Mouse (Mus musculus): ENCODE data around the gene Ak9. TPM values are rescaled to one million over a fixed set of nuclear protein-coding genes. Genes with fewer than 3 reads are reported as not detected.
"Not testable (repeated sequence)": the region's sequence is repeated elsewhere in the genome, so short reads cannot be mapped to it uniquely, and the experiment has no call there.

The Ak9 gene
- polyA plus RNA-seq, 1 experiment from 2014 or later, result 0.34 TPM

DNA sequence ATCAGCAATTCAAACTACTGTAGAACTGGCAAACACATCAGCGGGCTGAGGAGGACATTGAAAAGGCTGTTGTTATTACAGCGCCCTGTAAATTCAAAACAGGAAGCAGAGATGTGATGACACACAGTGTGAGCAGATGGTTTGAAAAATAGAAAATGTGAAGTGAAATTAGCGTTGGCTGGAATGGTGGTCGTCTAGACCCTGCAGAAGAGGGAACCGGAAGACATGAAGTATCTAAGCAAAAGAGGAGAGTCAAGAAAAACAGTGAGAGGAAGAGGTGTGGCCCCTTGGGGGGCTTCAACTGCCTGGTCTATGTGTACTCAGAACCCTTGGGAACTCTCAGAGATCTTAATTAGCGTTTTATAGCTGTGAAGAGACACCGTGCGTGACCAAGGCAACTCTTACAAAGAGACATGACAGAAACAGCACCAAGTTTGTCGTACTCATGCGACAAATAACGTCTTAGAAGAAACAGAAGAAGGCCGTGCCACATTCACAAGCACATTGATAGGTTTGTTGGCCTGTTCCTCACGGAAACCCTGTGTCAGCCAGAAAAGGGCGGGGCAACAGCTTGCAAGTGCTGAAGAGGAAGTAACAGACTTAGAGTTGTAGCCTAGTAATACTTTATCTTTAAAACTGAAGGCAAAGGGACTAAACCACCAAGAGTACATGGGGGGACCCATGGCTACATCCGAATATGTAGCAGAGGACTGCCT, 81.9 kb downstream of the Ak9 start:
- H3K36me3 ChIP-seq, result no peaks in the 10 kb centered on the region

DNA sequence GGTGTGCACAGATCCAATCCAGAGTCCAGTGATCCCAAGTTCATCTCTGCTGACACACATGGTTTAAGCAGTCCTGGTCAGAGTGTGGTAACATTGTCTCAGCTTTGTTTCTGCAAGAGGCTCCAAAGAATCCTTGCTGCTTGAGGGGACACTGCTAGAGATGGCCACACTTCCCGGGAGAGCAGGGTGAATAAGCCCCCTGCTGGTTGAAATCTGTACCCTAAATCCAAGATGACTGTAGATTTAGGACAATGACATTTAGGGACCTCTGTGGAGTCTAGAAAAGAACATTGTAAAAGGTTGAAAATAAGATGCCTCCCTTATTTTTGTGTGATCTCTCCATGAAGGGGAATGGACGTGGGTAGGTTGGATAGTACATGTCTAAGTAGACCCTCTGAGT, 89.8 kb downstream of the Ak9 start:
- H3K27ac ChIP-seq, result no peak overlapping the region
- H3K9me3 ChIP-seq, result no peaks in the 10 kb centered on the region
- H3K27me3 ChIP-seq (ENCODE audit: insufficient read depth, poor library complexity, severe bottlenecking), result no peaks in the 10 kb centered on the region
- WGBS, result 60% methylated on average over 2 of the region's 2 CpGs
- H3K36me3 ChIP-seq, result no peaks in the 10 kb centered on the region
- no peak for DNase-seq (ENCODE audit: low spot score)
- no peaks in the 10 kb centered on the region for H3K4me1 ChIP-seq (replicated peaks)
- no peak overlapping the region for H3K4me3 ChIP-seq

More for the DNA sequence above, 81.9 kb downstream of the Ak9 start:
- 76% methylated on average over 15 of the region's 15 CpGs for WGBS
- Histone ChIP-seq H3K9me3 (no peaks in the 10 kb centered on the region), H3K4me3 (no peak overlapping the region), H3K27ac (no peak overlapping the region), H3K4me1 (replicated peaks) (0 out of 2 replicates have a peak, but pooled peaks cover 5% of the 10 kb centered on the region), H3K27me3 (ENCODE audit: insufficient read depth, poor library complexity, severe bottlenecking) (no peaks in the 10 kb centered on the region)
- no peak for DNase-seq (ENCODE audit: low spot score)

DNA sequence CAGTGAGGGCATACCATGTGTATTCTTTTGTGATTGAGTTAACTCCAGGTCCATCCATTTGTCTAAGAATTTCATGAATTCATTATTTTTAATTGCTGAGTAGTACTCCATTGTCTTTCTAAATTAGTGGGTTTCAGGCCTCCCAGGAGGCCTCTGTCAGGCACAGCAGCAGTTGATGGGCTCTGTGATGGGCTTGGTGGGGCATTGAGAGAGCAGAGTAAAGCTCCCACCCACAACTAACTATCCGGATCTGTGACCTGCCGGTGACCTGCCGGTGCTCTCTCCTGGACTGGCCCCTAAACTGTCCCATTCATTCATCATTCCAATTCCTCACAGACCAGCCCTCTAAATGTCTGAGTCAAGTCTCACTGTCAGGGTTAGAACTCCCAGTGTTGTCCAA, 97.3 kb downstream of the Ak9 start:
- Histone ChIP-seq H3K4me3 (no peak overlapping the region), H3K4me1 (replicated peaks) (no peaks in the 10 kb centered on the region), H3K27me3 (ENCODE audit: insufficient read depth, poor library complexity, severe bottlenecking) (no peaks in the 10 kb centered on the region), H3K36me3 (no peaks in the 10 kb centered on the region), H3K27ac (no peak overlapping the region), H3K9me3 (no peaks in the 10 kb centered on the region)
- WGBS, result 89% methylated on average over 3 of the region's 3 CpGs
- no peak for DNase-seq (ENCODE audit: low spot score)

DNA sequence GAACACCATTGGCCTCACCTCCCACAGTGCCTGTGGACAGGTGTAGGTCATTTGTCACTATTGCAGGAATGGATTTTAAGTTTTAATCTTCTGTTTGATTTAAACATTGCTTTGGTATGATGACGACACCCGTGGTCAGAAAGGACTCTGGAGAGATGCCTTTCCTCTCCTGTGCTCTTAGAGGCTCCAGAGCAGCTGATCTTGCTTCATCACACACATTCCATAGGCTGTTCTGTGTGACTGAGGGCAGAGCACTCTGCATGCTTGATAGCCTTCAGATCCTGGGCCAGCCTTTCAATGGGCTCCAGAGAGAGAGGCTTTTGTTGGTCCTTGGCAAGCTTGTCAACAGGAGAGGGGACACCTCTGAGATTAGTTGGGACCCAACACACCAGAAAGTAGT, 99.6 kb downstream of the Ak9 start:
- Histone ChIP-seq H3K4me3 (no peak overlapping the region), H3K27me3 (ENCODE audit: insufficient read depth, poor library complexity, severe bottlenecking) (no peaks in the 10 kb centered on the region), H3K27ac (no peak overlapping the region), H3K9me3 (no peaks in the 10 kb centered on the region), H3K36me3 (no peaks in the 10 kb centered on the region), H3K4me1 (replicated peaks) (no peaks in the 10 kb centered on the region)
- no peak for DNase-seq (ENCODE audit: low spot score)
- WGBS, result 71% methylated on average over 2 of the region's 2 CpGs

DNA sequence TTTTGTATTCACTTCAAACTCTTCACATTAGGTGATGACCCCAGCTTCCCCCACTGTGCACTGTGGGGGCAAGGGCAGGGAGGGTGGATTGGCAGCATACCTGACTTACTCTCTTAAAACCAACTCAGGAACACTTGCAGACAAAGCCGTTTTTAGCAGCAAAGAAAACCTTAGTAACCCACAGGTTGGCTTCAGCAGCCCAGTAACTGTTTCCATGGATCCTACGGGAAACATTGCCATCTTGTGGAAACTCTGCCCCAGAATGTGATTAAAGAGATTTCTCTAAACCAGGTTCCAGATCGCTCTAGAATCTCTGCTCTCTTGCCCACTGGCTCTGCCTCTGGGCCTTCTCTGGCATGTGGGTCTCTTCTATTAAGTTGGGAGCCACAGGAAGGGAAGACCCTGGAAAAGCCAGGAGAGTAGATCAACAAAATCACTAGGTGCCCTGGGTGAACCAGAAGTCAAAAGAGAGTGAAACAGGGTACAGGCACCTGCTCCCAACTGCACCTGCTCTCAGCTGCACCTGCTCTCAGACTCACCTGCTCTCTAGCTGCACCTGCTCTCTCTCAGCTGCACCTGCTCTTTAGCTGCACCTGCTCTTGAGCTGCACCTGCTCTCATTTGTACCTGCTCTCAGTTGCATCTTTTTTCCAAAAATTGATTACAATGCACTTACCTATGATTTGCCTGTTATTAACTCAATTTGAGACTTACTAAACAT, 100.3 kb downstream of the Ak9 start:
- DNase-seq (ENCODE audit: low spot score), result no peak
- 49% methylated on average over 3 of the region's 3 CpGs for WGBS

DNA sequence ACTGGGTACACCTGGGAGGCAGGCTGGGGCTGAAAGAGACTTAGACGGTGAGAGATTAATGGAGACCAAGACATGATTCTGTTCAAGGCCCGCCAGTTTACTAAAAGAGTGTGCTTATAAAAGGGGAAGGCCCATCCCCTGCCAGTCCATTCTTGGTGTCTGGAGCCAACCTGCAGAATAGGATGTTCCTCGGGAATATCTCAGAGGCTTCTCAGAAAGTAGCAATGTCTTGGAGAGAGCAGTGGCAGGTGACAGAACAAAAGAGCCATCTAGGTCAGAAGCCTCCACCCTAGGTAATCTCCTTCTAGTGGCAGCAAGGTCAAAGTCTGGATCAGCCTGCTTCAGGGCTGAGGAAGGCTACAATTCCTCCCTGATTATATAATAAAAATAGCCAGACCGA, 106.4 kb downstream of the Ak9 start:
- H3K27me3 ChIP-seq (ENCODE audit: insufficient read depth, poor library complexity, severe bottlenecking); H3K27ac ChIP-seq; H3K36me3 ChIP-seq; H3K4me3 ChIP-seq; H3K4me1 ChIP-seq (replicated peaks); DNase-seq (ENCODE audit: low spot score): not testable (repeated sequence)
- WGBS, result 91% methylated on average over 4 of the region's 4 CpGs
- peaks cover 19% of the 10 kb centered on the region; the same call in 1 of the 2 replicates for H3K9me3 ChIP-seq

More for the DNA sequence above, 100.3 kb downstream of the Ak9 start:
- Histone ChIP-seq H3K27ac (no peak overlapping the region), H3K4me3 (no peak overlapping the region), H3K27me3 (ENCODE audit: insufficient read depth, poor library complexity, severe bottlenecking) (no peaks in the 10 kb centered on the region), H3K36me3 (no peaks in the 10 kb centered on the region), H3K9me3 (no peaks in the 10 kb centered on the region), H3K4me1 (replicated peaks) (no peaks in the 10 kb centered on the region)

DNA sequence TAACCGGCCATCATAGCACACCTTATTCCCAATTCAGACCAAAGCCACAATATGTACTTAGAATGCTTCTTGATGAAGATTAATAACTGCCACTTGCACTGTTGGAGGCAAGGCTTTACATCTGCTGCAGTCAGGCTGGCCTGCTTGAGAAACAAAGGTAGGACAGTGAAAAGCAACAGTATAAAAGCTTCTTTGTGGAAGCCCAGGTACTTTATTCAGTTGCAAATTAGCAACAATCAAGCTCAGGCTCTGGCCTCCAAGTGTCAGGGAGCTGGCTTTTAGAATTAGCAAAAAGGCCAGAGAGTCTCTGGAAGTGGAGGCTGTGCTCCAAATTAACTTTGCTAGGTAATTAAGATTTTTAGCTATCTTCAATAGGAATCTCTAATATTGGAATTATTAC, 107.0 kb downstream of the Ak9 start:
- H3K4me3 ChIP-seq; DNase-seq (ENCODE audit: low spot score); H3K4me1 ChIP-seq (replicated peaks); H3K27me3 ChIP-seq (ENCODE audit: insufficient read depth, poor library complexity, severe bottlenecking); H3K27ac ChIP-seq; H3K36me3 ChIP-seq: not testable (repeated sequence)
- peaks cover 25% of the 10 kb centered on the region; the same call in 1 of the 2 replicates for H3K9me3 ChIP-seq
- 95% methylated on average over 1 of the region's 1 CpGs for WGBS

DNA sequence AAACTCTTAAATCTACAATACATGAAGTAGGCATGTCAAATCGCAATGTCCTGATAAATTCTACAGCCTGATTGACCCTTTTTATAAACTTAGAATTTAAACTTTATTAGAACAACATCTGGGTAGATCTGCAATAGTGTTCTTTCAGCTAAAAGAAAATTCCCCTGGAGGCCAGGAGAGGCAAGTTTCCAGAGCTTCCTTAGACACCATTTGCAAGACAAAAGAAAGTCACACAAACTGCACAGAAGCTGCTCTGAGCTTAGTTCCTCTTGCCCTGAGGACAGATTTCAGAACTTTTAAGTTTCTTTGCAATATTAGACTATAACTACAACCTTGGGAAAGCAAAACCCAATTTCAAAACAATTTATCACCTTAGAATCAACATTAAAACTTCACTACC, 109.7 kb downstream of the Ak9 start:
- H3K4me3 ChIP-seq; H3K27me3 ChIP-seq (ENCODE audit: insufficient read depth, poor library complexity, severe bottlenecking); DNase-seq (ENCODE audit: low spot score); H3K4me1 ChIP-seq (replicated peaks); H3K27ac ChIP-seq; H3K36me3 ChIP-seq: not testable (repeated sequence)
- WGBS, result 90% methylated on average over 1 of the region's 1 CpGs
- H3K9me3 ChIP-seq, result peaks cover 25% of the 10 kb centered on the region; the same call in 1 of the 2 replicates

DNA sequence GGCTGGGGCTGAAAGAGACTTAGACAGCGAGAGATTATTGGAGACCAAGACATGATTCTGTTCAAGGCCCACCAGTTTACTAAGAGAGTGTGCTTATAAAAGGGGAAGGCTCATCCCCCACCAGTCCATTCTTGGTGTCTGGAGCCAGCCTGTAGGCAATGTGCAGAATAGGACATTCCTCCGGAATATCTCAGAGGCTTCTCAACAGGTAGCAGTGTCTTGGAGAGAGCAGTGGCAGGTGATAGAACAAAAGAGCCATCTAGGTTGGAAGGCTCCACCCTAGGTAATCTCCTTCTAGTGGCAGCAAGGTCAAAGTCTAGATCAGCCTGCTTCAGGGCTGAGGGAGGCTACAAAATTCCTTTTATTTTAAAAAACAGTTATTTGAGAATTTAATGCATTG, 111.6 kb downstream of the Ak9 start:
- not testable (repeated sequence) for DNase-seq (ENCODE audit: low spot score); H3K27me3 ChIP-seq (ENCODE audit: insufficient read depth, poor library complexity, severe bottlenecking); H3K27ac ChIP-seq; H3K4me1 ChIP-seq (replicated peaks); H3K4me3 ChIP-seq; H3K36me3 ChIP-seq
- 85% methylated on average over 2 of the region's 2 CpGs for WGBS
- peaks cover 17% of the 10 kb centered on the region; the same call in 1 of the 2 replicates for H3K9me3 ChIP-seq

DNA sequence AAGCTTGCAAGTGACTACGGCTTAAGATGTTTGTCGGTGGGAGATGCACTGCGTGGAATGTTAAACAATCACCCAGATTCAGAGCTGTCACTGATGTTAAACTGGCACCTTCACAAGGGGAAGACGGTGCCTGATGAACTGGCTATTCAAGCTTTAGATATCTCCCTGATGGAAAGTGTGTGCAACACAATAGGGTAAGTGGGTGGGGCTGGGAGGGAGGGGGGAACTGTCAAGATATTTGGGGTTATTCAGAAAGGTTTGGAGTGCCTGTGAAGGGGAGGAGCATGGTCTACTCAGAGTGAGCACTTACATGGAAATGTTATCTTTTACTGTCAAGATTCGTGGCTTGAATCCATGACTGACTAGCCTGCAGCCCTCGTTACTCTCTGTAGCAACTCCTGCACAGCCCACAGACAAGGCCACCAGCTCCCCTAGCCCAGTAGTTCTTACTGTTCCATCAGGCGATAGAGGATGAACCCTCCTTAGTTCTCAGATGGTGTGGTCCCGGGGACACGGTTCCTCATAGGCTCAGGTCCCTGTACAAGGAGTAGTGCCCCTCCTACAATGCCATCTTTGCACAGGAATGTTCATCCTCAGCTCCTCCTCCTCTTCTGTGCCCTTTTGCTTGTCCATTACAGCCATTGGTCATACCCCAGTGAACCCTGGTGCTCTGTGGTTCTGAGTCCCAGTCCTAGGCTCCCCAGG, 116.9 kb downstream of the Ak9 start:
- no peak for DNase-seq (ENCODE audit: low spot score)
- Histone ChIP-seq H3K4me3 (no peak overlapping the region), H3K36me3 (no peaks in the 10 kb centered on the region), H3K4me1 (replicated peaks) (no peaks in the 10 kb centered on the region), H3K27ac (no peak overlapping the region), H3K9me3 (peaks cover 2% of the 10 kb centered on the region; the same call in 1 of the 2 replicates), H3K27me3 (ENCODE audit: insufficient read depth, poor library complexity, severe bottlenecking) (no peaks in the 10 kb centered on the region)
- 79% methylated on average over 9 of the region's 9 CpGs for WGBS

DNA sequence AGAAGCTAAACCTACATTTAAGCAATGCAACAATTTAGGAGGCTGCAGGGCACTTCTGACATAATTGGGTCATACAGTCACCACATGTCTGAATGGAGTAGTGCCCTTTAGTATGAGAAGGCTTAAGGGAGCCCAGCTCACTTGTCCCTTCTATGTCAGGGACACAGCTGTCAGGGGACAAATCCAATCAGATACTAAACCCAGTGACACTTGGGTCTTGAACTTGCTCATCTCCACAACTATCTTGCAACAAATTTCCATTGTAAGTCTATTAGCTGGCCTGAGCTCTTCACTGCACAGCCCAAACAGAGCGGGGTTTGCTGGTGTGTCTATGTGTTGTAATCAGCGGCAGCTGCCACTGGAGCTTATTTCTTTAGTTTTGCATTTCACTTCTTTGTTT, 119.9 kb downstream of the Ak9 start:
- Histone ChIP-seq H3K27me3 (ENCODE audit: insufficient read depth, poor library complexity, severe bottlenecking) (no peaks in the 10 kb centered on the region), H3K4me3 (no peak overlapping the region), H3K27ac (no peak overlapping the region), H3K36me3 (no peaks in the 10 kb centered on the region), H3K9me3 (no peaks in the 10 kb centered on the region), H3K4me1 (replicated peaks) (no peaks in the 10 kb centered on the region)
- 94% methylated on average over 2 of the region's 2 CpGs for WGBS
- DNase-seq (ENCODE audit: low spot score), result no peak

DNA sequence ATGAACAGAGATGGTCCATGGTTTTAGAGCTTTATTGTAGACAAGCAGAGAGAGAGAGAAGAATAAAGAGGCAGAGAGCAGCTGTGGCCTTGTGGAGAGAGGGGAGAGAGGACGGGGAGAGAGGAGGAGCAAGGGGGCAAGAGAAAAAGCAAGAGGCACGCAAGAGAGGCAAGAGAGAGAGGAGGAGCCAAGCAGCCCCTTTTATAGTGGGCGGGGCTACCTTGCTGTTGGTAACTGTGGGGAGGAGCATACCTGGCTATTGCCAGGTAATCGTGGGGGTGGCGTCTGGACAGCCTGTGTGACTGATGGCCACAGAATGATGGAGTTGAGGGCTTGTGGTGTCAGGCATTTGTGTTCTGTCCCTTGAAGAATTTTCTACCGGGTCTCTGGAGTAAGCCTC, 122.6 kb downstream of the Ak9 start:
- Histone ChIP-seq H3K4me3 (no peak overlapping the region), H3K4me1 (replicated peaks) (no peaks in the 10 kb centered on the region), H3K27me3 (ENCODE audit: insufficient read depth, poor library complexity, severe bottlenecking) (no peaks in the 10 kb centered on the region), H3K36me3 (no peaks in the 10 kb centered on the region), H3K9me3 (no peaks in the 10 kb centered on the region), H3K27ac (no peak overlapping the region)
- no peak for DNase-seq (ENCODE audit: low spot score)
- WGBS, result 54% methylated on average over 6 of the region's 6 CpGs

DNA sequence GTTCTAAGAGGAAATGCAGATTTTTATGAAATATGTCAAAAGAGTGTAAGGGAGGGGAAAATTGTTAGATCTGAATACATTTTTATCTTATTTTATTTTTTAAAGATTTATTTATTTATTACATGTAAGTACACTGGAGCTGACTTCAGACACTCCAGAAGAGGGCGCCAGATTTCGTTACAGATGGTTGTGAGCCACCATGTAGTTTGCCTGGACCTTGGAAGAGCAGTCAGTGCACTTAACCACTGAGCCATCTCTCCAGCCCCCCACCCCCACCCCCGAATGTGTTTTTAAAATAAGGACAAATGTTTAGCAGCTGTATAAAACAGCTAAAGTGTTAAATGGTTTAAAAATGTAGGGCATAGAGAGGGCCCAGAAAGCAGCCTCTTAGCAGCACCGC, 130.8 kb downstream of the Ak9 start:
- no peak overlapping the region for H3K4me3 ChIP-seq
- H3K36me3 ChIP-seq, result no peaks in the 10 kb centered on the region
- no peaks in the 10 kb centered on the region for H3K9me3 ChIP-seq
- H3K27ac ChIP-seq, result no peak overlapping the region
- H3K27me3 ChIP-seq (ENCODE audit: insufficient read depth, poor library complexity, severe bottlenecking), result peaks cover 14% of the 10 kb centered on the region
- WGBS, result 28% methylated on average over 4 of the region's 4 CpGs
- peak; percentile 40 for DNase-seq (ENCODE audit: low spot score)
- H3K4me1 ChIP-seq (replicated peaks), result no peaks in the 10 kb centered on the region
